ENCODE assay signal across 33 mouse cellular contexts in the genomic region with DNA sequence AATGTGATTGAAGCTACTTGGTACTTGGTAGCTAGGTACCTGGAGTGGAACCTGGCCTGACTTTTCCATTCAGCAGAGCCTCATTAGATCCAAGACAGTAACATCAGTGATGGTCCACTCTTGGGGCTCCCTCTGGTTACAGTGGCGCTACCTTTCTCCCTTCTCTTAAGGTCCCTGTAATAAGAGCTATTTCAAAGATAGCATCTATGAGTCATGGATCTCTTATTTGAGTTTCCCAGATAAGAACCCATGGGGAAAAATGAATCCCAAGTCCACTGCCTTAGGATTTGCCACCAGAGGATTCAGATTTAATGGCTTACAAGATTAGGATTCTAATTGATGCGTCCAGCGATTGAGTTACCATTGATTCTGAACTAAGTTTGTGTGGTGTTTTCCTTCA. TPM values are rescaled to one million over a fixed set of nuclear protein-coding genes. Genes with fewer than 3 reads are reported as not detected.
"Had no signal": no experiment of that assay in that cellular context is flagged by ENCODE, and none has a peak within 500 bp of the region (broad histone marks: within the 10 kb centered on the region; RNA-seq: fewer than 3 reads in every experiment).

No protein-coding gene starts in this region.

- H3K4me2 ChIP-seq: embryonic facial prominence, embryonic 12.5 days; embryonic facial prominence, embryonic 13.5 days; embryonic facial prominence, embryonic 15.5 days; forebrain, embryonic 12.5 days; forebrain, embryonic 13.5 days; forebrain, embryonic 15.5 days had no signal

- H3K4me3 ChIP-seq: embryonic facial prominence, embryonic 10.5 days; embryonic facial prominence, embryonic 12.5 days; embryonic facial prominence, embryonic 13.5 days; embryonic facial prominence, embryonic 15.5 days; erythroblast, embryonic 14.5 days; forebrain, embryonic 10.5 days; forebrain, embryonic 12.5 days; forebrain, embryonic 13.5 days; forebrain, embryonic 15.5 days; gastrocnemius, adult 2 months; heart, adult 2 months had no signal

- H3K27me3 ChIP-seq: embryonic facial prominence, embryonic 12.5 days; embryonic facial prominence, embryonic 13.5 days; embryonic facial prominence, embryonic 15.5 days; forebrain, embryonic 12.5 days; forebrain, embryonic 13.5 days; forebrain, embryonic 15.5 days had no signal

- H3K9ac ChIP-seq: embryonic facial prominence, embryonic 12.5 days; embryonic facial prominence, embryonic 13.5 days; embryonic facial prominence, embryonic 15.5 days; forebrain, embryonic 12.5 days; forebrain, embryonic 13.5 days; forebrain, embryonic 15.5 days; forebrain, postnatal 0 days had no signal

- H3K27ac ChIP-seq: embryonic facial prominence, embryonic 10.5 days; embryonic facial prominence, embryonic 12.5 days; embryonic facial prominence, embryonic 13.5 days; embryonic facial prominence, embryonic 15.5 days; forebrain, embryonic 10.5 days; forebrain, embryonic 12.5 days; forebrain, embryonic 13.5 days; forebrain, embryonic 15.5 days; gastrocnemius, adult 2 months; heart, adult 2 months had no signal

- DNase-seq: cerebellum, adult 2 months; cerebellum, adult 8-10 months; cerebellum, adult 9-10 months; cerebellum, adult 9-11 months; cerebellum, postnatal 10 days; cerebellum, postnatal 14 days; cerebellum, postnatal 25 days; cerebellum, postnatal 36 days; embryo, embryonic 11 days; forebrain, postnatal 0 days; gastrocnemius, adult 2 months; gastrocnemius, postnatal 10 days; gastrocnemius, postnatal 14 days; gastrocnemius, postnatal 25 days; gastrocnemius, postnatal 36 days; heart, adult 11 months; heart, adult 18-20 months; heart, adult 2 months had no signal

- H3K9me3 ChIP-seq: embryonic facial prominence, embryonic 10.5 days; embryonic facial prominence, embryonic 12.5 days; embryonic facial prominence, embryonic 13.5 days; embryonic facial prominence, embryonic 15.5 days; forebrain, embryonic 10.5 days; forebrain, embryonic 12.5 days; forebrain, embryonic 13.5 days; forebrain, embryonic 15.5 days had no signal

- ATAC-seq: forebrain, embryonic 13.5 days; forebrain, embryonic 14.5 days; forebrain, embryonic 15.5 days; forebrain, embryonic 16.5 days; forebrain, postnatal 0 days had no signal

- H3K36me3 ChIP-seq: embryonic facial prominence, embryonic 10.5 days; embryonic facial prominence, embryonic 12.5 days; embryonic facial prominence, embryonic 13.5 days; embryonic facial prominence, embryonic 15.5 days; forebrain, embryonic 10.5 days; forebrain, embryonic 12.5 days; forebrain, embryonic 15.5 days had no signal

- H3K4me1 ChIP-seq: embryonic facial prominence, embryonic 10.5 days; embryonic facial prominence, embryonic 12.5 days; embryonic facial prominence, embryonic 13.5 days; embryonic facial prominence, embryonic 15.5 days; forebrain, embryonic 10.5 days; forebrain, embryonic 12.5 days; forebrain, embryonic 13.5 days; forebrain, embryonic 15.5 days had no signal

RNA-seq across cellular contexts. Expression of a gene that starts 16.9 kb away (rescaled TPM):
- total RNA-seq: common myeloid progenitor, adult 5-6 weeks; gastrocnemius, adult 18-20 months; gastrocnemius, adult 2 months; gastrocnemius, adult 8-10 months; gastrocnemius, postnatal 25 days; gastrocnemius, postnatal 36 days; granulocyte monocyte progenitor cell, adult 5-6 weeks; heart, adult 2 months had no signal
- polyA plus RNA-seq: erythroblast, embryonic 14.5 days had no signal

RNA-seq across cellular contexts. Expression of a gene that starts 37.8 kb away (rescaled TPM):
- total RNA-seq: common myeloid progenitor, adult 5-6 weeks; granulocyte monocyte progenitor cell, adult 5-6 weeks had no signal
